Mouse (Mus musculus) limb, embryonic 12.5 days (tissue): ENCODE measurements at regions not wholly inside any gene's neighbourhood (a gene's known extent, or its start where the extent isn't known, plus 50 kb on each side); places are given as distances from the start of the nearest gene placed in this dataset.

Experiments used
- ATAC-seq: fragments of 200-750 bp; cut with Nextera tagmentation; 2 replicates; pipeline ENCODE4 v1.8.0; 2017; ENCODE audit warnings: low read depth, moderate TSS enrichment; ENCODE audit not compliant: insufficient number of reproducible peaks, insufficient read depth, low FRiP score, low TSS enrichment
- H3K27ac ChIP-seq: fragments of 300-500 bp; sonication (generic); 2 replicates; pipeline ENCODE4 v1.5.1; 2016; ENCODE audit warnings: mild to moderate bottlenecking, moderate library complexity
- H3K27me3 ChIP-seq: fragments of 300-500 bp; sonication (generic); 2 replicates; pipeline ENCODE4 v1.6.1; 2016; ENCODE audit warnings: mild to moderate bottlenecking, moderate library complexity
- H3K36me3 ChIP-seq: fragments of 300-500 bp; sonication (generic); 2 replicates; pipeline ENCODE4 v1.6.1; 2016; ENCODE audit warnings: mild to moderate bottlenecking, moderate library complexity
- H3K4me1 ChIP-seq: fragments of 300-500 bp; sonication (generic); replicated peaks from 2 replicates; pipeline ENCODE4 v1.6.1; 2016
- H3K4me2 ChIP-seq: fragments of 300-500 bp; sonication (generic); 2 replicates; pipeline ENCODE4 v1.6.1; 2016; ENCODE audit warnings: mild to moderate bottlenecking, moderate library complexity
- H3K4me3 ChIP-seq: fragments of 300-500 bp; sonication (generic); replicated peaks from 2 replicates; pipeline ENCODE4 v1.5.1; 2016; ENCODE audit warnings: mild to moderate bottlenecking
- H3K9ac ChIP-seq: fragments of 300-500 bp; sonication (generic); replicated peaks from 2 replicates; pipeline ENCODE4 v1.6.1; 2016; ENCODE audit warnings: mild to moderate bottlenecking, moderate library complexity
- H3K9me3 ChIP-seq: fragments of 300-500 bp; sonication (generic); 2 replicates; pipeline ENCODE4 v1.6.1; 2016; ENCODE audit warnings: mild to moderate bottlenecking, moderate library complexity
- WGBS: fragments of 180-500 bp; shearing (Covaris S2); methylation state at CpG from one replicate; pipeline ENCODE4 v1.1.7; 2016; 5-methylcytosine and 5-hydroxymethylcytosine counted together

GRCm38 (mm10) chr10:21724999-21725398, 132.1 kb downstream of the 1700020N01Rik start:
- ATAC-seq: no peak
- H3K9ac ChIP-seq: no peak overlapping the region
- no peaks in the 10 kb centered on the region for H3K27me3 ChIP-seq
- H3K4me3 ChIP-seq: no peak overlapping the region
- no peaks in the 10 kb centered on the region for H3K4me1 ChIP-seq
- no peaks in the 10 kb centered on the region for H3K9me3 ChIP-seq
- 85% methylated on average over 3 of the region's 3 CpGs for WGBS
- no peak overlapping the region for H3K4me2 ChIP-seq
- no peaks in the 10 kb centered on the region for H3K36me3 ChIP-seq
- H3K27ac ChIP-seq: no peak overlapping the region

GRCm38 (mm10) chr10:21740256-21740655, 141.7 kb upstream of the Sgk1 start:
- H3K4me2 ChIP-seq: no peak overlapping the region
- 26% methylated on average over 5 of the region's 5 CpGs for WGBS
- H3K36me3 ChIP-seq: no peaks in the 10 kb centered on the region
- H3K9ac ChIP-seq: no peak overlapping the region
- peaks cover 13% of the 10 kb centered on the region for H3K4me1 ChIP-seq
- no peak overlapping the region for H3K27ac ChIP-seq
- no peaks in the 10 kb centered on the region; the same call in 1 of the 2 replicates for H3K9me3 ChIP-seq
- H3K4me3 ChIP-seq: no peak overlapping the region
- no peak for ATAC-seq
- H3K27me3 ChIP-seq: no peaks in the 10 kb centered on the region

GRCm38 (mm10) chr10:21741575-21741974, 140.4 kb upstream of the Sgk1 start:
- Histone ChIP-seq H3K4me1 (peaks cover 14% of the 10 kb centered on the region), H3K27me3 (no peaks in the 10 kb centered on the region), H3K9ac (no peak overlapping the region), H3K9me3 (no peaks in the 10 kb centered on the region), H3K27ac (no peak overlapping the region), H3K36me3 (no peaks in the 10 kb centered on the region), H3K4me2 (no peak overlapping the region), H3K4me3 (no peak overlapping the region)
- 22% methylated on average over 8 of the region's 8 CpGs for WGBS
- no peak for ATAC-seq

- no peak for ATAC-seq
- H3K4me2 ChIP-seq: no peak overlapping the region
- no peak overlapping the region for H3K4me3 ChIP-seq
- H3K9me3 ChIP-seq: no peaks in the 10 kb centered on the region
- 85% methylated on average over 23 of the region's 23 CpGs for WGBS
- no peak overlapping the region for H3K9ac ChIP-seq
- no peaks in the 10 kb centered on the region for H3K27me3 ChIP-seq
- no peak overlapping the region for H3K27ac ChIP-seq
- no peaks in the 10 kb centered on the region for H3K36me3 ChIP-seq
- H3K4me1 ChIP-seq: peaks cover 19% of the 10 kb centered on the region
Observed at GRCm38 (mm10) chr10:21741976-21742745, 139.8 kb upstream of the Sgk1 start.

- Histone ChIP-seq H3K4me3 (no peak overlapping the region), H3K27me3 (no peaks in the 10 kb centered on the region), H3K27ac (no peak overlapping the region), H3K36me3 (no peaks in the 10 kb centered on the region), H3K4me1 (peaks cover 24% of the 10 kb centered on the region), H3K9ac (no peak overlapping the region), H3K9me3 (no peaks in the 10 kb centered on the region), H3K4me2 (no peak overlapping the region)
- no peak for ATAC-seq
- WGBS: 78% methylated on average over 4 of the region's 4 CpGs
Observed at GRCm38 (mm10) chr10:21743396-21743795, 138.6 kb upstream of the Sgk1 start.

- Histone ChIP-seq H3K4me1 (peaks cover 28% of the 10 kb centered on the region), H3K27ac (no peak overlapping the region), H3K4me3 (no peak overlapping the region), H3K27me3 (no peaks in the 10 kb centered on the region), H3K4me2 (no peak overlapping the region), H3K9ac (no peak overlapping the region), H3K36me3 (no peaks in the 10 kb centered on the region), H3K9me3 (no peaks in the 10 kb centered on the region)
- 60% methylated on average over 6 of the region's 6 CpGs for WGBS
- no peak for ATAC-seq
Observed at GRCm38 (mm10) chr10:21744341-21744955, 137.5 kb upstream of the Sgk1 start.

GRCm38 (mm10) chr10:21745940-21746487, 136.0 kb upstream of the Sgk1 start:
- Histone ChIP-seq H3K36me3 (no peaks in the 10 kb centered on the region), H3K4me2 (no peak overlapping the region), H3K27me3 (no peaks in the 10 kb centered on the region), H3K27ac (no peak overlapping the region), H3K9ac (no peak overlapping the region), H3K4me3 (no peak overlapping the region), H3K9me3 (no peaks in the 10 kb centered on the region), H3K4me1 (peaks cover 28% of the 10 kb centered on the region)
- WGBS: 14% methylated on average over 4 of the region's 4 CpGs
- no peak for ATAC-seq

- no peak for ATAC-seq
Observed at GRCm38 (mm10) chr10:21746713-21747112, 135.3 kb upstream of the Sgk1 start.

GRCm38 (mm10) chr10:21751326-21751725, 130.7 kb upstream of the Sgk1 start:
- no peaks in the 10 kb centered on the region for H3K9me3 ChIP-seq
- no peak overlapping the region for H3K27ac ChIP-seq
- WGBS: 75% methylated on average over 6 of the region's 6 CpGs
- no peak for ATAC-seq
- H3K9ac ChIP-seq: no peak overlapping the region
- no peak overlapping the region for H3K4me2 ChIP-seq
- no peaks in the 10 kb centered on the region for H3K36me3 ChIP-seq
- H3K4me3 ChIP-seq: no peak overlapping the region
- no peaks in the 10 kb centered on the region for H3K27me3 ChIP-seq
- H3K4me1 ChIP-seq: peaks cover 14% of the 10 kb centered on the region

More at GRCm38 (mm10) chr10:21746713-21747112, 135.3 kb upstream of the Sgk1 start:
- H3K27me3 ChIP-seq: no peaks in the 10 kb centered on the region
- H3K27ac ChIP-seq: no peak overlapping the region
- 0 out of 2 replicates have a peak overlapping the region, but pooled peaks have one; percentile 4 for H3K4me3 ChIP-seq
- H3K9ac ChIP-seq: no peak overlapping the region
- H3K36me3 ChIP-seq: no peaks in the 10 kb centered on the region
- H3K9me3 ChIP-seq: no peaks in the 10 kb centered on the region
- H3K4me1 ChIP-seq: peaks cover 24% of the 10 kb centered on the region
- WGBS: 5% methylated on average over 9 of the region's 9 CpGs
- peak overlapping the region; percentile 39 for H3K4me2 ChIP-seq

GRCm38 (mm10) chr10:21752392-21752791, 129.6 kb upstream of the Sgk1 start:
- H3K27ac ChIP-seq: no peak overlapping the region
- no peaks in the 10 kb centered on the region for H3K9me3 ChIP-seq
- WGBS: 64% methylated on average over 3 of the region's 3 CpGs

GRCm38 (mm10) chr10:21754763-21755548, 127.0 kb upstream of the Sgk1 start:
- no peak overlapping the region for H3K27ac ChIP-seq
- 72% methylated on average over 12 of the region's 12 CpGs for WGBS

More at GRCm38 (mm10) chr10:21752392-21752791, 129.6 kb upstream of the Sgk1 start:
- Histone ChIP-seq H3K27me3 (no peaks in the 10 kb centered on the region), H3K4me3 (no peak overlapping the region), H3K9ac (no peak overlapping the region), H3K36me3 (no peaks in the 10 kb centered on the region), H3K4me1 (peaks cover 6% of the 10 kb centered on the region), H3K4me2 (no peak overlapping the region)
- ATAC-seq: no peak

More at GRCm38 (mm10) chr10:21754763-21755548, 127.0 kb upstream of the Sgk1 start:
- peaks cover 5% of the 10 kb centered on the region; the same call in 1 of the 2 replicates for H3K4me1 ChIP-seq
- no peaks in the 10 kb centered on the region for H3K27me3 ChIP-seq
- no peak overlapping the region for H3K9ac ChIP-seq
- no peak overlapping the region for H3K4me3 ChIP-seq
- no peak for ATAC-seq
- no peaks in the 10 kb centered on the region for H3K9me3 ChIP-seq
- H3K4me2 ChIP-seq: no peak overlapping the region
- H3K36me3 ChIP-seq: no peaks in the 10 kb centered on the region
